Mouse (Mus musculus): ENCODE data around the gene Slc25a31. TPM values are rescaled to one million over a fixed set of nuclear protein-coding genes. Genes with fewer than 3 reads are reported as not detected.

The Slc25a31 gene
- 0.01 and 0.05 TPM in 2 replicates for polyA plus RNA-seq (2012; rRNA removed)

DNA sequence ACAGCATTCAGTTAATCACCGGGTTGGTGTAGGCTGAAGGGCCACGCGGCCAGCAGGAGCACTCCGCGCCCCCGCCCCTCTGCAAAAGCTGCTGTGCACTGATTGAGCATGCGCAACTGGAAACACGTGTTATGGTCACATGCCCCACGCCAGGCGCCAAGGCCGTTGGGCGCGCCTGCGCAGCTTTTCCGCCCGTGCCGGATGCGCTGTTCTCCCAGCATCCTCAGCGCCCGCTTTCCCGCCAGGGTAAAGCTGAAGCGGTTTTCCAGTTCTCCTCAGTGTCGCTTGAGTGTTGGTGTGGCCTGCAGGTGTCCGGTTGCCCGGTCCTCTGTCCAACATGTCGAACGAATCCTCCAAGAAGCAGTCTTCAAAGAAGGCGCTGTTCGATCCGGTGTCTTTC, at the start of gene Slc25a31:
Slc25a31 (plus strand) TSS at position 201 of the 400 bp plus-strand sequence.

DNA sequence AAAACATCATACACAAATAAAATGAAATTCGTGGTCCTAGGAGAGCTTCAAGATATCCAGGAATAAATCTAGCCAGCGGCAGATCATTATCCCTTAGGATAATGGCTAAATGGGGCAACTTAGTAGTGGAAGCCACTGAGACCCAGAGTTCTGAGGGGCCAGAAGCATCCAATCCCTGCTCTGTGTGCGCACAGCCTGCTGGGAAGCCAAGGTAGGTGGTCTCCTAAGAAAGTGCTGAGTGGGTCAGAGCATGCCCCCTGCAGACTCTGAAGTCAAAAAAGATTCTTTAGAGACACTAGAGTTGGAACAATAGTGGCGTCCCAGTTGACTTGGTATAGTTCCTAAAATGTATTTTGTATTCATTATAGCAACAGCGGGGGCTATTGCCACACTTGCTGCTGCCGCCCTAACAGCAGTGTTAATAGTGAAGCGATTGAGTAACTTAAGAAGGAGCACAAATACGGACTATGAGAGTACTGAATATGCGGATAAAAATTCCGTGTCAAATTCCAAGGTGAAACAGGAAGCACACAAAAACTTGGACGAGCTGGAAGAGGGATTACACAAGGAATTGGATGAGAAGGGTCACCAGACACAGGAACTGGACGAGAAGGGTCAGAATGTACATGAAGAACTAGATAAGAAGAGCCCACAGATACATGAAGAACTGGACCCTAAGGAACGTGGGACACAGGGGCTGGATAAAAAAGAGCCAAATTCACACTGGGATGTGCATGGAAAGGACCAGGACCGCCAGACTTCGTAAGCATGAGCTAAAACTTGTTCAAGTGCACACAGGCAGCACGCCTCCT, 35.6 kb downstream of the Slc25a31 start, which contains the start of gene Hspa4l:
Hspa4l (plus strand) TSS at position 472 of the 812 bp plus-strand sequence.

Other genes starting within 250 kb of the Slc25a31 start
- 0.86 and 0.97 TPM in 2 replicates for gene Intu, start 177.6 kb upstream of the Slc25a31 start, polyA plus RNA-seq (2012; rRNA removed)
- 5.5 TPM in 2 replicates for gene Hspa4l, start 35.6 kb downstream of the Slc25a31 start, polyA plus RNA-seq (2012; rRNA removed)
- 22.6 and 24.0 TPM in 2 replicates for gene Plk4, start 91.2 kb downstream of the Slc25a31 start, polyA plus RNA-seq (2012; rRNA removed)
- 2.3 and 2.7 TPM in 2 replicates for gene Mfsd8, start 138.0 kb downstream of the Slc25a31 start, polyA plus RNA-seq (2012; rRNA removed)
- 1.9 and 2.1 TPM in 2 replicates for gene Abhd18, start 138.1 kb downstream of the Slc25a31 start, polyA plus RNA-seq (2012; rRNA removed)
- not detected in 2 replicates for gene 1700034I23Rik, start 193.7 kb downstream of the Slc25a31 start, polyA plus RNA-seq (2012; rRNA removed)
- gene Larp1b, start 241.0 kb downstream of the Slc25a31 start, polyA plus RNA-seq (2012; rRNA removed): 9.8 and 10.7 TPM in 2 replicates

All from liver, embryonic 14 days (tissue).